In the genomic region with DNA sequence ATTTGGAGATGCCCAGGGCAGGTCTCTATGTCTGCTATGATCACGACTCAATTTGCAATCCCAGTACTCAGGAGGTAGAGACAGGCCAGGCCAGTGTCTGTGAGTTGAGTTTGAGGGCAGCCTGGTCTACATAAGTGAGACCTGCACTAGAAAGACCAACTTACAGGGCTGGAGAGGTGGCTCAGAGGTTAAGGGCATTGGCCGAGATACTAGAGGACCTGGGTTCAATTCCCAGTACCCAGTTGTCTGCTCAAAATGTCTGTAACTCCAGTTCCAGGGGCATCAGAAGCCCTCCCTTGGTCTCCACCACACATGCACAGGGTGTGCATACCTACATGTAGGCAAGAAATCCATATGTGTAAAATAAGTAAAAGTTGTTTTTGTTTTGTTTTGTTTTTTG, we compare ENCODE assay signal across 8 mouse cellular contexts. TPM values are rescaled to one million over a fixed set of nuclear protein-coding genes. Genes with fewer than 3 reads are reported as not detected.
DNase-seq lines count a peak whose midpoint lies in the region; ATAC-seq and TF ChIP-seq lines count a peak whose summit lies in the region.

No protein-coding gene starts in this region.

- no peaks in the 10 kb centered on the region for H3K27me3 ChIP-seq in kidney, adult 2 months (replicated peaks; ENCODE audit: control insufficient read depth, insufficient read depth, low read length)
- H3K27me3 ChIP-seq in thymus, adult 2 months (ENCODE audit: control insufficient read depth, insufficient read depth, low read length): no peaks in the 10 kb centered on the region
- no peaks in the 10 kb centered on the region for H3K27me3 ChIP-seq in limb, embryonic 14.5 days (ENCODE audit: control insufficient read depth, insufficient read depth, low read length)

- no peaks in the 10 kb centered on the region for H3K9me3 ChIP-seq in limb, embryonic 14.5 days (ENCODE audit: control insufficient read depth, low read length)

- no peak for ATAC-seq in limb, embryonic 14.5 days (ENCODE audit: low FRiP score, low read depth)
- no peak for ATAC-seq in erythroblast, adult 5-6 weeks (replicated peaks; ENCODE audit: low FRiP score, poor library complexity, severe bottlenecking)

- 67% methylated on average over 2 of the region's 2 CpGs for WGBS in kidney, adult 2 months
- WGBS in thymus, adult 2 months: 16% methylated on average over 2 of the region's 2 CpGs
- WGBS in limb, embryonic 14.5 days: 81% methylated on average over 2 of the region's 2 CpGs

- H3K4me3 ChIP-seq in kidney, adult 2 months (ENCODE audit: insufficient read depth, low read depth, low read length): no peak overlapping the region
- peak overlapping the region; percentile 92 for H3K4me3 ChIP-seq in thymus, adult 2 months (ENCODE audit: control insufficient read depth, insufficient read depth, low read length)
- no peak overlapping the region for H3K4me3 ChIP-seq in limb, embryonic 14.5 days (replicated peaks; ENCODE audit: low read length)

- H3K4me2 ChIP-seq in limb, embryonic 14.5 days (replicated peaks; ENCODE audit: low read depth, low read length, severe bottlenecking): peak overlapping the region; percentile 37

- no peak for TF ChIP-seq POLR2A in kidney, adult 2 months (IDR thresholded peaks at IDR 0.05; ENCODE audit: low read depth, low read length)
- no peak for TF ChIP-seq POLR2A in thymus, adult 2 months (IDR thresholded peaks at IDR 0.05; ENCODE audit: control insufficient read depth, extremely low read depth, insufficient read depth, low read length, poor library complexity)
- TF ChIP-seq POLR2A in limb, embryonic 14.5 days (IDR thresholded peaks at IDR 0.05; ENCODE audit: borderline replicate concordance, extremely low read depth, insufficient read depth, insufficient read length): no peak

- no peak overlapping the region for H3K9ac ChIP-seq in limb, embryonic 14.5 days (ENCODE audit: low read depth, low read length, severe bottlenecking)

- peaks cover 25% of the 10 kb centered on the region; the same call in 1 of the 2 replicates for H3K4me1 ChIP-seq in kidney, adult 2 months (ENCODE audit: control insufficient read depth, insufficient read depth, low read length)
- peaks cover 38% of the 10 kb centered on the region for H3K4me1 ChIP-seq in thymus, adult 2 months (replicated peaks; ENCODE audit: control insufficient read depth, insufficient read depth, low read length)
- H3K4me1 ChIP-seq in limb, embryonic 14.5 days (ENCODE audit: control insufficient read depth, insufficient read depth, low read length): peaks cover 27% of the 10 kb centered on the region

- peak overlapping the region; percentile 86 for H3K27ac ChIP-seq in kidney, adult 2 months (ENCODE audit: insufficient read depth, low read depth, low read length)
- peak overlapping the region; percentile 99 for H3K27ac ChIP-seq in thymus, adult 2 months (ENCODE audit: control insufficient read depth, insufficient read depth, low read length)
- H3K27ac ChIP-seq in limb, embryonic 14.5 days (replicated peaks; ENCODE audit: low read depth, low read length): 0 out of 2 replicates have a peak overlapping the region, but pooled peaks have one; percentile 28

- no peak for TF ChIP-seq CTCF in kidney, adult 2 months (conservative IDR thresholded peaks at IDR 0.05; ENCODE audit: insufficient read depth, insufficient read length, low read depth, low read length)
- no peak for TF ChIP-seq CTCF in thymus, adult 2 months (IDR thresholded peaks at IDR 0.05; ENCODE audit: borderline replicate concordance, control insufficient read depth, extremely low read depth, insufficient read depth, low read length, poor library complexity)

- intact Hi-C loops in left cerebral cortex, postnatal 36 days (cut with DNase I): loop anchor here (5.0 kb wide), 1 partner anchor 180 kb away; the partner anchor contains the start of genes Frs3 and Tomm6

- no peak for DNase-seq in kidney, adult 2 months
- DNase-seq in kidney, adult 11 months: no peak
- DNase-seq in thymus, adult 2 months: no peak
- DNase-seq in thymus, postnatal 14 days: no peak
- no peak for DNase-seq in limb, embryonic 14.5 days (ENCODE audit: low spot score)
- no peak for DNase-seq in urinary bladder, postnatal 4 days (ENCODE audit: low spot score in 2 of 2)
- DNase-seq in left cerebral cortex, postnatal 36 days (ENCODE audit: low spot score in 2 of 2): no peak

- H3K36me3 ChIP-seq in kidney, adult 2 months (ENCODE audit: control insufficient read depth, insufficient read depth, low read length): no peaks in the 10 kb centered on the region
- peaks cover 10% of the 10 kb centered on the region for H3K36me3 ChIP-seq in thymus, adult 2 months (ENCODE audit: control insufficient read depth, insufficient read depth, low read length)
- H3K36me3 ChIP-seq in limb, embryonic 14.5 days (ENCODE audit: control insufficient read depth, insufficient read depth, low read length): no peaks in the 10 kb centered on the region

RNA-seq across cellular contexts. Expression of gene Ccnd3, which starts 2.7 kb away (rescaled TPM):
- polyA plus RNA-seq in kidney, adult 2 months (2012; rRNA removed): 148 and 152 TPM in 2 replicates
- polyA plus RNA-seq in thymus, adult 2 months (2012; rRNA removed): 1,622 and 2,069 TPM in 2 replicates
- polyA plus RNA-seq in limb, embryonic 14.5 days (2012; rRNA removed): 349 and 415 TPM in 2 replicates
- 513 and 520 TPM in 2 replicates for polyA plus RNA-seq in limb, embryonic 14.5 days (2014; fragmentation: Nextera tagmentation; extraction: Ambion mirVana)
- total RNA-seq in left cerebral cortex, postnatal 36 days (2021): 10 to 100 TPM; 30.1 to 34.9 TPM
- total RNA-seq in erythroblast, adult 5-6 weeks (2015; ENCODE audit: low replicate concordance): 85.3 and 115 TPM in 2 replicates
- total RNA-seq in erythroblast, adult 5-6 weeks (2017; ENCODE audit: low replicate concordance): 64.3 and 65.9 TPM in 2 replicates

RNA-seq across cellular contexts. Expression of gene Taf8, which starts 5.4 kb away (rescaled TPM):
- polyA plus RNA-seq in kidney, adult 2 months (2012; rRNA removed): 22.9 and 23.7 TPM in 2 replicates
- polyA plus RNA-seq in thymus, adult 2 months (2012; rRNA removed): 68.2 and 74.3 TPM in 2 replicates
- 46.4 and 52.2 TPM in 2 replicates for polyA plus RNA-seq in limb, embryonic 14.5 days (2012; rRNA removed)
- polyA plus RNA-seq in limb, embryonic 14.5 days (2014; fragmentation: Nextera tagmentation; extraction: Ambion mirVana): 26.3 and 29.2 TPM in 2 replicates
- total RNA-seq in left cerebral cortex, postnatal 36 days (2021): 10 to 100 TPM; 16.9 to 20.6 TPM
- 34.5 and 36.5 TPM in 2 replicates for total RNA-seq in erythroblast, adult 5-6 weeks (2015; ENCODE audit: low replicate concordance)
- 47.1 and 67.9 TPM in 2 replicates for total RNA-seq in erythroblast, adult 5-6 weeks (2017; ENCODE audit: low replicate concordance)

Comparison
In these comparisons a context has a peak if more than half of its experiments do, and no peak if none do; other contexts are left out.
1. H3K27ac ChIP-seq: peak in every context shown above with its lines; median percentile 99 in thymus, adult 2 months; 86 in kidney, adult 2 months; 28 in limb, embryonic 14.5 days.